Mouse (Mus musculus) thymus, adult 2 months (tissue): Measurements from ENCODE around the gene Tmem252.

Source experiments
- CTCF ChIP-seq: fragments of 200-500 bp; IDR thresholded peaks from 2 replicates; pipeline ENCODE4 v1.5.1; 2012; ENCODE audit warnings: mild to moderate bottlenecking, control low read depth, low read length, moderate library complexity, borderline replicate concordance; ENCODE audit not compliant: control insufficient read depth, poor library complexity, insufficient read depth; ENCODE audit errors: extremely low read depth
- POLR2A ChIP-seq: fragments of 200-500 bp; IDR thresholded peaks from 2 replicates; pipeline ENCODE4 v1.6.1; 2012; ENCODE audit warnings: mild to moderate bottlenecking, low read length, control low read depth, moderate library complexity; ENCODE audit not compliant: control insufficient read depth, poor library complexity, insufficient read depth; ENCODE audit errors: extremely low read depth

DNA sequence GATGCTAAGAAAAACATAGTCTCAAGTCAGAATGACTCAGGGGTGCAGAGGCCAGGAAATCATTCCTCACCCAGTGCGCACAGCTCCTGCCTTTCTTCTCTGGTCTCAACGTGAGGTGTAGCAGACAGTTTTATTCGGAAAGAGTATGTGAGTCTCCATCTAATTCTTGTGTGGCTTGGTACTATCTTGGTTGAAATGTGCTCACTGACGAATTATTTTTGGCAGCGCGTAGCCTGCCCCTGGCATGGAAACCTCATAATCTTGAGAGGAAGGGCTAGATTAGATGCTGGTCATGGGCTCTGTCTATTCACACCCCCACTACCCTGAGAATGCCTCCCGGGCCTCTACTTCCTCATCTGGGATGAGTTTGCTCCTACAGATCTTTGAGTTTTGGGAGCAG, 34.2 kb downstream of the Tmem252 start:
- no peak for TF ChIP-seq POLR2A
- TF ChIP-seq CTCF = no peak
